Mouse (Mus musculus): ENCODE measurements around the gene Poln. TPM values are rescaled to one million over a fixed set of nuclear protein-coding genes. Genes with fewer than 3 reads are reported as not detected.

Poln gene
- polyA plus RNA-seq (2017; shearing (Covaris generic)): 0.36 TPM

GRCm38 (mm10) chr5:34168950-34169891 is at the start of gene Poln, which contains the start of gene Haus3:
TSS of gene Poln (minus strand) at chr5:34169448.
TSS of gene Haus3 (minus strand) at chr5:34169527.

GRCm38 (mm10) chr5:34187601-34188316 is 18.5 kb upstream of the Poln start, which contains the start of gene Mxd4:
TSS of gene Mxd4 (minus strand) at chr5:34187720.

GRCm38 (mm10) chr5:33995843-33996693 is 173.2 kb downstream of the Poln start, which contains the start of gene Nat8l:
TSS of gene Nat8l (plus strand) at chr5:33995984.

GRCm38 (mm10) chr5:33983309-33984121 is 185.7 kb downstream of the Poln start, which contains the start of gene Gm1673:
TSS of gene Gm1673 (plus strand) at chr5:33983433.

Other genes with a start within 250 kb of the Poln start
- gene Nelfa, start 233.0 kb downstream of the Poln start, polyA plus RNA-seq (2017; shearing (Covaris generic)): 28.9 TPM
- gene Gm1673, start 186.0 kb downstream of the Poln start, polyA plus RNA-seq (2017; shearing (Covaris generic)): not detected
- gene Nat8l, start 173.5 kb downstream of the Poln start, polyA plus RNA-seq (2017; shearing (Covaris generic)): not detected
- gene Haus3, start 79 bp upstream of the Poln start, polyA plus RNA-seq (2017; shearing (Covaris generic)): 80.5 TPM
- 33.9 TPM for gene Mxd4, start 18.3 kb upstream of the Poln start, polyA plus RNA-seq (2017; shearing (Covaris generic))
- gene Zfyve28, start 119.0 kb upstream of the Poln start, polyA plus RNA-seq (2017; shearing (Covaris generic)): 3.2 TPM
- gene Cfap99, start 119.2 kb upstream of the Poln start, polyA plus RNA-seq (2017; shearing (Covaris generic)): not detected
- gene Rnf4, start 166.8 kb upstream of the Poln start, polyA plus RNA-seq (2017; shearing (Covaris generic)): 231 TPM
- gene Fam193a, start 200.5 kb upstream of the Poln start, polyA plus RNA-seq (2017; shearing (Covaris generic)): 17.3 TPM

Measured in effector memory CD4-positive, alpha-beta T cell, adult 5 months (primary cell).